Mouse (Mus musculus): Measurements from ENCODE around the gene Pik3r6.

DNA sequence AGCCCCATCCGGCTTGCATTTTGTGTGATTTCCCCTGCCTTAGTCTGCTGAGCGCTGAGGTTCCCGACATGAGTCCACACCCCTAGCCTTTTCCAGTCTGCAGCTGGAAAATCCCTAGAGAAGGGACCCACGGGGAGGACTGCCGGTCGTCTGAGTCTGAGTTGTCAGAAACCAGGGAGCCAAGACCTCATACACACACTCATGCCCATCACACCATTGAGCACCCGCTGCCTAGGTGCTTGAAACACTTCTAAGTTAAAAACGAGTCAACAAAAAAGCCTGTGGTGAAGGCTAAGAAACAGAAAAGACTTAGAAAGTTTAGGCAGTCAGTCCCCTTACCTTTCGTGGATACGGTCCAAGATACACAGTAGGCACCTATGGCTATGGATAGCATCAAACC lies 15.1 kb upstream of the Pik3r6 start:
- no peak for TF ChIP-seq POLR2A (IDR thresholded peaks at IDR 0.05; ENCODE audit: insufficient read depth, low read depth, low read length)
- no peak for TF ChIP-seq EP300 (IDR thresholded peaks at IDR 0.05; ENCODE audit: insufficient read depth, low read depth, low read length)
- no peak for TF ChIP-seq CTCF (IDR thresholded peaks at IDR 0.05)
